Mouse (Mus musculus): ENCODE measurements around the gene Casc3. TPM values are rescaled to one million over a fixed set of nuclear protein-coding genes. Genes with fewer than 3 reads are reported as not detected.

Casc3 gene
- polyA plus RNA-seq, 1 experiment from 2014 or later = 55.9 TPM

GRCm38 (mm10) chr11:98767713-98768112, 37.0 kb upstream of the Casc3 start:
- 22% methylated on average over 4 of the region's 4 CpGs for WGBS
- no peaks in the 10 kb centered on the region for H3K9me3 ChIP-seq
- H3K27me3 ChIP-seq (ENCODE audit: insufficient read depth, poor library complexity, severe bottlenecking) = no peaks in the 10 kb centered on the region
- no peak for DNase-seq (ENCODE audit: low spot score)
- peaks cover 69% of the 10 kb centered on the region for H3K36me3 ChIP-seq
- H3K4me3 ChIP-seq = peak overlapping the region; percentile 43
- H3K4me1 ChIP-seq (replicated peaks) = peaks cover 60% of the 10 kb centered on the region
- H3K27ac ChIP-seq = peak overlapping the region; percentile 84

- Histone ChIP-seq H3K27ac (peak overlapping the region; percentile 84), H3K27me3 (ENCODE audit: insufficient read depth, poor library complexity, severe bottlenecking) (no peaks in the 10 kb centered on the region), H3K9me3 (no peaks in the 10 kb centered on the region), H3K36me3 (peaks cover 63% of the 10 kb centered on the region), H3K4me3 (peak overlapping the region; percentile 43), H3K4me1 (replicated peaks) (peaks cover 67% of the 10 kb centered on the region)
- no peak for DNase-seq (ENCODE audit: low spot score)
- WGBS = 27% methylated on average over 39 of the region's 39 CpGs
Measured at GRCm38 (mm10) chr11:98768127-98769006, 36.3 kb upstream of the Casc3 start.

GRCm38 (mm10) chr11:98769007-98769954, 35.4 kb upstream of the Casc3 start:
- whole genome bisulfite sequencing = 90% methylated on average over 25 of the region's 25 CpGs
- no peak overlapping the region for H3K4me3 ChIP-seq
- no peak for DNase-seq (ENCODE audit: low spot score)
- H3K27ac ChIP-seq = 0 out of 2 replicates have a peak overlapping the region, but pooled peaks have one; percentile 84
- peaks cover 72% of the 10 kb centered on the region for H3K4me1 ChIP-seq (replicated peaks)
- no peaks in the 10 kb centered on the region for H3K9me3 ChIP-seq
- peaks cover 53% of the 10 kb centered on the region for H3K36me3 ChIP-seq
- 0 out of 2 replicates have a peak, but pooled peaks cover under 1% of the 10 kb centered on the region for H3K27me3 ChIP-seq (ENCODE audit: insufficient read depth, poor library complexity, severe bottlenecking)

GRCm38 (mm10) chr11:98770096-98770975, 34.4 kb upstream of the Casc3 start:
- WGBS = 94% methylated on average over 26 of the region's 26 CpGs
- H3K27me3 ChIP-seq (ENCODE audit: insufficient read depth, poor library complexity, severe bottlenecking) = peaks cover 7% of the 10 kb centered on the region; the same call in 1 of the 2 replicates
- peaks cover 76% of the 10 kb centered on the region for H3K4me1 ChIP-seq (replicated peaks)
- H3K27ac ChIP-seq = no peak overlapping the region
- H3K36me3 ChIP-seq = peaks cover 43% of the 10 kb centered on the region
- no peak overlapping the region for H3K4me3 ChIP-seq
- no peaks in the 10 kb centered on the region for H3K9me3 ChIP-seq
- no peak for DNase-seq (ENCODE audit: low spot score)

- Histone ChIP-seq H3K4me1 (replicated peaks) (peaks cover 76% of the 10 kb centered on the region), H3K27ac (no peak overlapping the region)
Measured at GRCm38 (mm10) chr11:98771131-98771530, 33.6 kb upstream of the Casc3 start.

GRCm38 (mm10) chr11:98771844-98772525, 32.7 kb upstream of the Casc3 start:
- WGBS = 94% methylated on average over 11 of the region's 11 CpGs
- DNase-seq (ENCODE audit: low spot score) = no peak

More at GRCm38 (mm10) chr11:98771131-98771530, 33.6 kb upstream of the Casc3 start:
- no peak for DNase-seq (ENCODE audit: low spot score)
- H3K4me3 ChIP-seq = no peak overlapping the region
- H3K9me3 ChIP-seq = no peaks in the 10 kb centered on the region
- peaks cover 7% of the 10 kb centered on the region; the same call in 1 of the 2 replicates for H3K27me3 ChIP-seq (ENCODE audit: insufficient read depth, poor library complexity, severe bottlenecking)
- 94% methylated on average over 18 of the region's 18 CpGs for WGBS
- peaks cover 35% of the 10 kb centered on the region for H3K36me3 ChIP-seq

DNA sequence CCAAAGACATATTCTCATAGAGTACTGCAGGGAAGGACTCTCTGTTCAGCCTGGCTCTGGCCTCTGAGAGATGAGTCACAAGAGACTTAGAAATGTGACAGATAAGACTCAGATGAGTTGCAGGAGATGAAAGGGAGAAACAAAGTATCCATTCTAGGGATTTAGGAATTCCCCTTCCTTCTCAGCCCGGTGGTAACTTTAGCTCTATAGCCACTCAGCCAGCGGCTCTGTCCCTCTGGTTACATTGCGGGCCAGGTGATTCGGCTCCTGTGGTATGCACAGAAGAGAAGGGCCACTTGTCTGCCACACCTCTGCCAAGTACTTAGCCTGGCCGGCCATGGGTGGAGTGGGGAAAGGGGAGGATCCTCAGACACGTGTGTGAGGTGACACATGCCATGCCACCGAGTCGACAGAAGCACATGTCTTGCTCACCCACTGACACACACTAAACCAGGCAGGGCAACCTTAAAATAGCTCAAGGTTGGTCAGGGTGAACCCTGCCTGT, 32.0 kb upstream of the Casc3 start:
- DNase-seq (ENCODE audit: low spot score) = no peak
- 83% methylated on average over 8 of the region's 8 CpGs for WGBS
- H3K4me3 ChIP-seq = no peak overlapping the region
- H3K9me3 ChIP-seq = no peaks in the 10 kb centered on the region
- H3K27me3 ChIP-seq (ENCODE audit: insufficient read depth, poor library complexity, severe bottlenecking) = peaks cover 7% of the 10 kb centered on the region; the same call in 1 of the 2 replicates
- H3K4me1 ChIP-seq (replicated peaks) = peaks cover 76% of the 10 kb centered on the region
- H3K27ac ChIP-seq = no peak overlapping the region
- H3K36me3 ChIP-seq = peaks cover 29% of the 10 kb centered on the region

More at GRCm38 (mm10) chr11:98771844-98772525, 32.7 kb upstream of the Casc3 start:
- no peak overlapping the region for H3K4me3 ChIP-seq
- peaks cover 76% of the 10 kb centered on the region for H3K4me1 ChIP-seq (replicated peaks)
- H3K27me3 ChIP-seq (ENCODE audit: insufficient read depth, poor library complexity, severe bottlenecking) = peaks cover 7% of the 10 kb centered on the region; the same call in 1 of the 2 replicates
- no peak overlapping the region for H3K27ac ChIP-seq
- peaks cover 29% of the 10 kb centered on the region for H3K36me3 ChIP-seq
- no peaks in the 10 kb centered on the region for H3K9me3 ChIP-seq

DNA sequence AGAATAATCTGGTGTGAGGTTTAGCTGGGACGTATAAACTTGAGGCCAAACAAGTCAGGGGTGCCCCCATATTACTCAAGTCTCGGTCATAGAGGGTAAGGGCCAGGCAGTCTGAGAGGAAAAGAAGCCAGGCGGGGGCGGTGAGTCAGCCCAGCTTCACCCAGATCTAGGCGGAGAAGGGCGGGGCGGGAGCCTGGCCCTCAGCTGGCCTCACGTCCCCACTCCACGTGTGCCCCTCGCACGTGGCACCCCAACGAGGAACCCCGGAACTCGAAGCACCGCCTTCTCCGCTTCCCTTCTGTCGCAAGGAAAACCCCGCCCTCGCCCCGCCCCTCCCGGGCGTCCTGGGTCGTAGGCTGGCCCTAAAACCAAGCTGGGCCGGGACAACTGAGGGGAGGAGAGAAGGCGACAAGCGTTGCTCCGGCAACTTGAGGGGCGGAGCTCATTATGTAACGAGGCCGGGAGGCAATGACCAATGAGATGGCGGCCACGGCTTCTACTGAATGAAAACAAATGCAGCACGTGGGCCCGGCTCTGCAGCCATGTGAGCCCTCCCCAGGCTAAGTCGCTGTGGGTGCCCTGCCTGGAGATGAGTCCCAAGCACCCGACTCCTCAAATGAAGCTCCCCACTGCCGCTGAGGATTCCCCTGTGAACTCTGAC, 30.9 kb upstream of the Casc3 start:
- Histone ChIP-seq H3K27ac (peak overlapping the region; percentile 72), H3K4me3 (peak overlapping the region; percentile 53), H3K36me3 (peaks cover 25% of the 10 kb centered on the region), H3K9me3 (no peaks in the 10 kb centered on the region), H3K4me1 (replicated peaks) (peaks cover 70% of the 10 kb centered on the region), H3K27me3 (ENCODE audit: insufficient read depth, poor library complexity, severe bottlenecking) (peaks cover 7% of the 10 kb centered on the region; the same call in 1 of the 2 replicates)
- WGBS = under 1% methylated on average over 37 of the region's 37 CpGs
- DNase-seq (ENCODE audit: low spot score) = peak; percentile 94

GRCm38 (mm10) chr11:98774582-98775347, 29.9 kb upstream of the Casc3 start, which contains the start of gene Nr1d1:
Gene Nr1d1, minus strand, starts transcription at chr11:98775333.
- Histone ChIP-seq H3K4me1 (replicated peaks) (peaks cover 64% of the 10 kb centered on the region), H3K36me3 (peaks cover 15% of the 10 kb centered on the region), H3K9me3 (no peaks in the 10 kb centered on the region), H3K4me3 (peak within 1 kb of the TSS; percentile 53), H3K27me3 (ENCODE audit: insufficient read depth, poor library complexity, severe bottlenecking) (peaks cover 7% of the 10 kb centered on the region; the same call in 1 of the 2 replicates), H3K27ac (peak within 1 kb of the TSS; percentile 84)
- no peak for DNase-seq (ENCODE audit: low spot score)
- 1% methylated on average over 22 of the region's 22 CpGs for WGBS

DNA sequence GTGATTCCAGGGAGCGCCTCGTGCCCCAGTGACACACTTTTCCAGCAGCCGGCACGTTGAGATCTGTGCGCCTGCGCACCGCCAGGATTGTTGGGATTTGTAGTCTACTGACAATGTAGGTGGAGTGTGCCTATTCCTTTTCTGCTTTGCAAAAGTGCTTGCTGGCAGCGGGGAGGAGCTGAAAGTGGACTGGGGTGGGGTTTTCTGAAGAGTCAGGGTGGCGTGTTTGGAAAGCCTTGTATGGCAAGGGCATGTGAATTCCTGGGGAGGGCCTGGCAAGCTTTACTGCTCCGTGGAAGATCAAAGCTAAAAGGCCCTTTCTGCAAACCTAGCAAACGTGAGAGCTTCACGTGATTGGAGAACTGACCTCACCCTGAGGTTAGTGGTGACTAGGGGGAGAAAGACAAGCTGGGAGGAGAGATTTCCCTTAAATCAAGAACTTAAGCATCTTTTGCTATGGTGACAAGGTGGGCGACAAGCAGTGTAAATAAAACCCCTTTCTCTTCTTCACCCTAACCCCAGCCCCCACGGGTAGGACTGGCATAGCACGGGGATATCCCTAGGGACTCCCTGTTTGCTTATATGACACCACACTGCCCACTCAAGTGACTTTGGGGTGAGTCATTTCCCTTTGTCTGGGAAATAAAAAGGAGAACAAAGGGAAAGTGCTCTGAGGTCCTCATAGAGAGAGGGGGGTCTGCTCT, 29.2 kb upstream of the Casc3 start:
- H3K9me3 ChIP-seq = no peaks in the 10 kb centered on the region
- DNase-seq (ENCODE audit: low spot score) = peak; percentile 94
- H3K27ac ChIP-seq = peak overlapping the region; percentile 84
- H3K36me3 ChIP-seq = peaks cover 8% of the 10 kb centered on the region; the same call in 1 of the 2 replicates
- H3K4me3 ChIP-seq = peak overlapping the region; percentile 53
- H3K27me3 ChIP-seq (ENCODE audit: insufficient read depth, poor library complexity, severe bottlenecking) = peaks cover 7% of the 10 kb centered on the region; the same call in 1 of the 2 replicates
- WGBS = 8% methylated on average over 15 of the region's 15 CpGs
- peaks cover 63% of the 10 kb centered on the region for H3K4me1 ChIP-seq (replicated peaks)

Data from hindbrain, embryonic 10.5 days (tissue).